Mouse (Mus musculus) CD8-positive naive resting alpha-beta T cell, adult 2 months (primary cell): ENCODE data around the gene Mpg.

Experiments
- DNase-seq, 2 experiments: peaks; one replicate each; pipeline ENCODE4 v3.0.0; 2022; ENCODE audit warnings: low read depth in 2 of 2, low spot score in 2 of 2

Mpg gene

DNA sequence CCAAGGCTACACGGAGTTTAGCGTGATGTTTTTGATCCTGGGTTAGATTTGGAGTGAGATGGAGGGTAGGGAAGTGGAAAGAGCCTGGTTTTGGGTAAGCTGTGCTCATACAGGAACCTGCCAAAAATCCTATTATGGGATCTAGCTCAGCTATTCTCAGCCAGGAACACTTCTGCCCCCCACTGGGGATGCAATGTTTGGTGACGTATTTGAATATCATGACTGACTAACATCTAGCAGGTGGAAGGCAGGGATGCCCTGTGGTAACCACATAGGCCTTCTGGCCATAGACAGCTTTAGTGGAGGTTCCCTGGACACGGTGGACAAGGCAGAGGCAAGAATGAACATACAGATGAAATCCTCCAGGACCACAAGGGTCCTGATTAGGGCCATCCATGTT is 3.9 kb downstream of the Mpg start:
- no peak for DNase-seq

- DNase-seq = no peak
Measured at GRCm38 (mm10) chr11:32231125-32231524, 4.8 kb downstream of the Mpg start.

- DNase-seq = no peak
Measured at GRCm38 (mm10) chr11:32232848-32233247, 6.5 kb downstream of the Mpg start.

DNA sequence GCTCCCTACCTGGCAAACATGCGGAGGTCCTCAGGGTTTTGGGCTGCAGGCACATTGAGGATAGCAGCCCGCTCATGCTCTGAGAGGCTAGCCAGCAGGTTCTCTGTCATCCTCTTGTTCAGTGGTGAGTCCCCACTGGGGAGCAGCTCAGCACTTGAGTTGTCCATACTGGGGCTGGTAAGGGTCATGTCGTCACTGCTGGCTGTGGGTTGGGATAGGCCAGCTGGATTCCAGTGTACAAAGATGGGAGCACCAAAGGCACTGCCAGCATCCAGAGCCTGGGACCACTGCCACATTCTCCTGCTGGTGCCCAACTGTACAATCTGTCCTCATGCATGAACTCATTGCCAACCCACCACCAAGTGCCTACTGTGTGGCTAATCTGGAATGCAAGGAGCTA is 7.6 kb downstream of the Mpg start:
- DNase-seq = no peak

DNA sequence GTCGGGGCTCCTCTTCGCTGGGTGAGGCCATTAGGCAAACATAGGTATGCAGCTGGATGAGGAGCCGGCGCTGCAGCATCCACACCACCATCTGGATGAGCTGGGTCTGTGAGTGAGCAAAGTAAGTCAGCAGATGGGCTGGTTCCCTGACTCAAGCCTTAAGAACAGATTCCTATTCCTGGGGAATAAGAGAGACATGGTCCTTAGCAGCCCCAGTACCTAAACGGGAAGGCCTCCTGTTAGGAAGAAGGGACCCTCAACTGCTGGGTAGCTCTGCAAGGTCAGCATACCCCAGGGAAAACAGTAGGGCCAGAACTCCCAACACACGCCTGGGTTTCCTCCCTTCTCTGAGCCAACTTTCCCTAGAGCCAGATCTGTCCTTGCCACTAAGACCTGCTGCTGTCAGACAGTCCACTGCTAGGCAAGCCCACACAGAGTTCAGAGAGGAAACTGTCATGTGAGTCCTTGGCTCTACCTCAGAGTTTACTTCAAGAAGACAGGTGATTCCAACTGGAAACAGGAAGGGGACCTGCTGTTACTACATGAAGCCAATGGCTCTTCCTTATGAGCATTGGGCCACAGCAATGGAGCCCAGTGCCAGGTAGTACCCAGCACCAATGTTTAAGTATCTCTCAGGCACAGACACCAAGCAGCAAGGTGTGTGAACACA is 8.6 kb downstream of the Mpg start:
- DNase-seq = no peak

GRCm38 (mm10) chr11:32235646-32236045 is 9.3 kb downstream of the Mpg start:
- DNase-seq = no peak

GRCm38 (mm10) chr11:32236132-32236531 is 9.8 kb downstream of the Mpg start:
- no peak for DNase-seq

DNA sequence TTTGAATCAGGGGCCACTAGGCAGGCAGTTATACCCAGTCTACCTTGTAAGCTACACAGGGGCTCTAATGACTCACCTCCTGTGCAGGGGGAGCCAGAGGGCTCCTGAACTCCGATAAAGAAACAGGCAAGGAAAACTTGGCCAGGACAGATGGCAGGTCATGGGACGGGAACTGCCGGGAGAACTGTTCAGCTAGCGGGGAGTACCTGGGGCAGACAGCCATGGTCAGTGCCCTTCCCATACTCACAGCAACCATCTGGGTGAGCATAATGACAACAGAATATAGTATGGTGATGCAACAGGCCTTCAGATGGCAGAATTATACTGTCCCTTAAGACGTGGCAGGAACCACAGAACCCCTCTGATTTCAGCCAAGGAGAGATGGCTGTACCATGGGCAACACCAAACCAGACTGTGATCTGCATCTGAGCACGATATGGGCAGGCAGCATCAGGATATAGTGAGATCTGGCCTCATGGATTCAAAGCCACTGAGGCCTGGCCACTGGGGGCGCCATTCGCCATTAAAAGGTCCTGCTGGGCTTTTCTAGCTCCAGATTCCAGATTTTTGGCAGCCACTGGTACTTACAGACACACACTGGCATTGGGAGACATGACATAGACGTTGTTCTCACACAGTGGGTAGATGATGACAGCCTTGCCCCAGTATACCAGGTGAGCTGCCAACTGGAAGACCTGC is 10.6 kb downstream of the Mpg start:
- no peak for DNase-seq

GRCm38 (mm10) chr11:32237411-32237795 is 11.1 kb downstream of the Mpg start:
- no peak for DNase-seq

DNA sequence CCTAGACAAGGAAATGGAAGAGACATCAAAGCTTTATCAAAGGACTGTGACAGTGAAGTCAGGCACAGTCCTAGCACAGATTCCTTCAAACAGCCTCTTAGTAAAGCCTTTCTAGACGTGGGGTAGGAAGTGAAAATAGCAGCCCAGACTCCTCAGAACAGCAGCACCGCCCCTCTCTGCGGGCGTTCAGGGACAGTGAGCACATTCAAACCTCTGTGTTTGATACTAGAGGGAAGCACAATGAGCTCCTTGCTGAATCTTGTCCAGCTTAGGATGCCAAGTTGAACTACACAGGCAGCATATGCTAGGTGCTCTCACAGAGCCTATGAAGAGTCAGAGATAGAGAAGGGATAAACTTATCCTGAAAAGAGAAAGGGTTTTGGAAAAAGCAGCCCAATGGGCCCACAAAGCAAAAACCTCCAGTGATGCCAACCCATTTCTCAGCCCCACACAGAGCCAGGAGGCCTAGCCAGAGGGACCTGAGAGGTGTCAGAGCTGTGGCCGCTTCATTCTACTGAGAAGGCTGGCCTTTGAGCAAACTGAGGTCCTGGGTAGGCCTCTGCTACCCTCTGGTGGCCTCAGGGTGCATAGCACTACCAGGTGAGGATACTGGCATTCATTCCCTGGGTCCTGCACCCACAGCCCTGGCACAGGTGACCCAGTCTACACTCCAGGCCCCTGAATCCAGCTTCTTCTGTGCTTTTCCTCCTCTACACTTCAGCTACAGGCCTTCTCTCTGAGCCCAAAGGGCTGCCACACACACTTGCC is 12.0 kb downstream of the Mpg start:
- DNase-seq = peak; percentile 62 to 76

DNA sequence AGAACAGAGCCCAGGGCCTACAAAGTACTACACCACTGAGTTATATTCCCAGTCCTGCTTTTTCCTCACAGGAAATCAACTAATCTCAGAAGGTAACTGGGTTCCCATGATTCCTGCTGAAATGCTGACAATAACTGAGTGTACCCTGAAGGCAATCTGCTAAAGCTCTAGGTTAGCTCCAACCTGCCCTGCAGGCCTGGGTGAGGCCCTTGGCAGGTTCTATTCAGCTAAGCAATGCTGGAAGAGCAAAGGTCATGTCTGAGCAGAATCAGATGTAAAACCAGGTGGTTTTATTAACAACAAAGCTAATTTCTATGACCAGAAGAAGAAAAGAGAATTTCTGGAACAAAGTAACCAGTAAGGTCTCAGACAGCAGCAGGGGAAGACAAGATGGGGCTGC is 15.1 kb downstream of the Mpg start:
- no peak for DNase-seq

DNA sequence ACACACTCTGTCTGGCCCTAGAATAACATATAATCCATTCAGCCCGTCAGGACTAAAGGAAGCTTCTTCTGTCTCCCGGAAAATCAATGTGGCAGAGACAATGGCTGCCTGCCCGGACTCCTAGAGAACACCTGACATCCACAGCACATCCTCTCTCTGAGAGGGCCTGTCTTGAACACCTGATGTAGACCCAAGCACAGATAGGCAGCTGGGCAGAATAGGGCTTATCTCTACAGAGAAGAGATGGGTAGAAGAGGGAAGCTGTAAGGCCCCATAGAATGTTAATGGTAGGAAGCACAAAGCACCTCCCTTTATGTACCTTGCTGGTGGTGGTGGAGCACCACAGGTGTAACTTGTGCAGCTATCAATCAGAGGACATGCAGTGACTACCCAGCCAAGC is 15.9 kb downstream of the Mpg start:
- no peak for DNase-seq

- no peak for DNase-seq
Measured at GRCm38 (mm10) chr11:32243205-32243955, 17.1 kb downstream of the Mpg start.

DNA sequence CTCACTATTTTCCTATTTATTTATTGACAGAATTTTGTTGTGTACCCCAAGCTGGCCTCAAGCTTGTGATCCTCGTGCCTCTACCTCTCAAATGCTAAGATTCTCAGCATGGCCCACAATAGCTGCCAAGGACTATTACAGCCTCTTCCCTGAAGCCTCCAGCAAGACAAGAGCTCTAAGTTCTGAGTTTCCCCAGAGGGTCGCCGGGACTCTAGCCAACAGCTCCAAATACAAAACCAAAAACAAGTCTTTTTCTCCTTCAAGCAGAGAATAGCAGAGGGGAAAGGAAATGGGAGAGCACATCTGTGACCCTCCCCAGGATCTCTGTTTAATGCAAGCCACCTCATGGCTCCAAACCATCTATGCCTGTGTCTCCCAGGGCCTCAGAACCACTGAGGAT is 17.8 kb downstream of the Mpg start:
- no peak for DNase-seq

DNA sequence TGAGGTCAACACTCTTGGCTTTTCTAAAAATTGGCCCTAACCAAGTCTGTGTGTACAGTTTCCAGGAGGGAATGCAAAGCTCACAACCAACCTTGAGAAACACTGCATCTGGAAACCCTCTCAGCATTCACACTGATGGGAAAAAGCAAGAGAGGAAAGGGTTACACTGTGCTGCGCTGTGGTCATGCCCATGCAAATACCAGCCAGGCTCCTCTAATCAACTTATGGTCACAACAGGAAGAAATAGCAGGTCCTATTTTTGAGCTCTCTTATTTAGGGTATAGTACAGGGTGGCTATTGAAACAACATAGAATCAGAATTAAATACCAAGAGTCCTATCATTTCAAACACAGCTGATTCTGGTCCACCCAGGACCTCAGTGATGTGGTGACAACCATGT is 18.3 kb downstream of the Mpg start:
- DNase-seq = no peak

- no peak for DNase-seq
Measured at GRCm38 (mm10) chr11:32245614-32246013, 19.3 kb downstream of the Mpg start.

GRCm38 (mm10) chr11:32247068-32247467 is 20.8 kb downstream of the Mpg start:
- no peak for DNase-seq

GRCm38 (mm10) chr11:32248350-32248749 is 22.0 kb downstream of the Mpg start:
- DNase-seq = no peak

DNA sequence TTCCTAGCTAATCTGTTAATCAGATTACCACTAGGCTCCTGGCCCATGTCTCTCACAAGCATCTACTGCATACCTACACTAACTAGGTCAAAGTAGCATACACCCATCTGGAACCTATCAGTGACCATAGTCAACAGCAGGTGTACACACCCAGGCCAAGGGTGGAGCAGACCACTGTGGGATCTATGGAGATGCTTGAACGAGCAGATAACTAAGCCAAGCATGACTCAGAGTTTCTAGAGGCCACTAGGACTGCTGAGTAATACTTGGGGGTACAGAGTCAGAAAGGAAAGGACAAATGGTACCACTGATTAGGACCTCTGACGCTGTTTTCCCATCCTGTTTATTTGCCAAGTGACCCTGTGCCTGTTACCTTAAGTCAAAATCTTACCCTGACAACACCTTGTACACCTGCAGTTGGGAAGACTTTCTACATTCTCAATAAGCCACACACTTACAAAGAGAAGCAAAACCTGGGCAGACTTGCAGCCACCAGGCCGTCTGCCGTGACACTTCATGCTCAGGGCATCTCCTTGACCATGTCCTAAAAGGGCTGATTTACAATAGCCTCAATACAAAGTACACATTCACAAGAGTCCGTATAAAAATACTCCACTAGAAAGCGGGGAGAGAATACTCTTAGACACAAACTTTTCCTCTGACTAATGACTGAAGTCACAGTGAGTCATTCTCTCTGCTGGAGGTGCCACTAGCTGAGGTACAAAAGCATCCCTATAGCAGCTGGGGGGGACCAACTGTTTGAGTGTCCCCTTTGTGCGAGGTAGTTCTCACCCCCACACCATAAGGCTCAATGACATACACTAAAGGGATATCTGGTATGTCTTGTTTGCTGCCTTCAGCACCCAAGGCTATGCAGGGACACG is 24.8 kb downstream of the Mpg start:
- no peak for DNase-seq

DNA sequence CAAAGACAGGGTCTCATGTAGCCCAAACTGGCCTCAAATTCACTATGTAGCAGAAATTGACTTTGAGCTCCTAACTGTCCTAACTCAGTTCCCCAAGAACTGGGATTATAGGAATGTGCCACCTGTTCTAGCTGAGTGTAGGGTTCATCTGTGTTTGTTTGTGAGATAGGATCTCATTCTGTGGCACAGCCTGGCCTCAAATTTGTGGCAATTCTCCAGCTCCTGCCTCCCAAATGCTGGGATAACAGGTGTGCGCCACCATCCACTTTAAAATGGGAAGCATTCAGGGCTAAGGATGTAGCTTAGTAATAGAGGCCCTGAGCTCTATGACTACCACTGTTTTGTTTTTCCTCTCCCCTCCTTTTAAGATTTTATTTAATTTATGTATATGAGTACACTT is 26.8 kb downstream of the Mpg start:
- no peak for DNase-seq

- DNase-seq = no peak
Measured at GRCm38 (mm10) chr11:32256146-32256545, 29.8 kb downstream of the Mpg start.
